Mouse (Mus musculus): ENCODE measurements around the gene Slco4c1. TPM values are rescaled to one million over a fixed set of nuclear protein-coding genes. Genes with fewer than 3 reads are reported as not detected.

The Slco4c1 gene
- total and polyA plus RNA-seq, 2 experiments from 2014 or later, result 0.99 to 2.4 TPM

DNA sequence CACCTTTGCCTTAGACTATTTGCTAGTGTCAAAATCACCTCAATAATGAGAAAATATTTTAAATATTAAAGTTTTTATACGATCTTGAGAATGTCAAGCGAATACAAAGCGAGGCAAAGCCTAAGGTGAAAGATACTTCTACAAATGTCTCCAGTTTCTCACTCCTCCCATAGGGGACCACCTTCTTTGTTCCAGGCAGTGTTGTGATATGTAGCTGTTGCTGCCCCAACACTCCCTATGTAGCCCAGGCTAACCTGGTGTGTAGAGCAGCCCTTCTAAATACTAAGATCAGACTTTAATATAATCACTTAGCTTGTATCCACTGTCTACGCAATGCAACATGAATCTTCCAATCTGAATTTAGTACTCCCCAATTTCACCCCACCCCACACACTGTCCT, 97.8 kb downstream of the Slco4c1 start:
- Histone ChIP-seq H3K27me3 (ENCODE audit: insufficient read depth, low read length) (no peaks in the 10 kb centered on the region), H3K27ac (no peak overlapping the region), H3K4me1 (ENCODE audit: insufficient read depth, low read length) (no peaks in the 10 kb centered on the region), H3K9me3 (ENCODE audit: low read length) (no peaks in the 10 kb centered on the region), H3K4me3 (ENCODE audit: low read length) (no peak overlapping the region), H3K9ac (replicated peaks; ENCODE audit: low read length) (no peak overlapping the region), H3K36me3 (ENCODE audit: insufficient read depth, low read length) (no peaks in the 10 kb centered on the region), H3K4me2 (ENCODE audit: low read depth, low read length) (no peak overlapping the region)
- ATAC-seq (no peak), DNase-seq (ENCODE audit: low spot score) (no peak)
- WGBS, result 96% methylated on average over 4 of the region's 4 CpGs
- TF ChIP-seq CTCF (IDR thresholded peaks at IDR 0.05; ENCODE audit: low read depth), result no peak

DNA sequence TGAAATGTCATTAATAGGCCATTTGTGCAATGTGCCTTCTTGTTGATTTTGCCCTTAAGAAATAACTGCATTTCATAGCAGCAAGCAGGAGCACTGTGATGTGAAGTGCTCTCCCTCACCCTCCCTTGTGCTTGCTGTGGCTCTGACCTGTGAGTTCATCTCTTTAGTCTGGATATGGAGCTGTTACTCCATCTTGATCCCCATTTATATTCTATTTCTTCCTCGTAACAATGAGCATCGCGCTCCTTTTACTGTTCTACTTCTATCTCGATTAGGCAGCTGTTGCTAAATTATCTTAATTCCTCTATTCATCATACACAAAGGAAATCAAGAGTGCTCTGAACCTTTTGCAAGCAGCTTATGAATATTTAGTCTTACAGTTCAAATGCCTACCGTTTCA, 98.3 kb downstream of the Slco4c1 start:
- DNase-seq (ENCODE audit: low spot score), result no peak

DNA sequence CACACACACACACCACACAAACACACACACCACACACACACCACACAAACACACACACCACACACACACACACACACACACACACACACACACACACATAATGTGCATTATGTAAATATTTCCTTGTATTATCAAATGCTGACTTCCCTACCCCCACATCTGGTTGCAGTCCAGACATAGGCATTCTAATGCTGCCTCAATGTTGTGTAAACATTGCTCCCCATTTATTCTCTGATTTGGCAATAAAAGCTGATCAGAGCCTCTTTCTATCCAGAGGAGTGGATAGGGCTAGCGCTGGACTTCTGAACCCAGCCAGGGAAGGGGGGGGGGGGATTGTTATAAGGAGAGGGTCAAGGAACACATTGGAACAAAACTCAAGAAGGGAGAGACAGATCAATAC, 101.7 kb downstream of the Slco4c1 start:
- H3K9me3 ChIP-seq (ENCODE audit: low read length), result no peaks in the 10 kb centered on the region
- ATAC-seq (no peak), DNase-seq (ENCODE audit: low spot score) (no peak)
- no peak overlapping the region for H3K4me3 ChIP-seq (ENCODE audit: low read length)
- no peaks in the 10 kb centered on the region for H3K4me1 ChIP-seq (ENCODE audit: insufficient read depth, low read length)
- H3K36me3 ChIP-seq (ENCODE audit: insufficient read depth, low read length), result no peaks in the 10 kb centered on the region
- TF ChIP-seq CTCF (IDR thresholded peaks at IDR 0.05; ENCODE audit: low read depth), result no peak
- no peaks in the 10 kb centered on the region for H3K27me3 ChIP-seq (ENCODE audit: insufficient read depth, low read length)
- no peak overlapping the region for H3K27ac ChIP-seq
- 83% methylated on average over 1 of the region's 1 CpGs for WGBS
- H3K9ac ChIP-seq (replicated peaks; ENCODE audit: low read length), result no peak overlapping the region
- no peak overlapping the region for H3K4me2 ChIP-seq (ENCODE audit: low read depth, low read length)

More for the DNA sequence above, 98.3 kb downstream of the Slco4c1 start:
- TF ChIP-seq CTCF (IDR thresholded peaks at IDR 0.05; ENCODE audit: low read depth), result no peak
- no peaks in the 10 kb centered on the region for H3K9me3 ChIP-seq (ENCODE audit: low read length)
- WGBS, result 76% methylated on average over 5 of the region's 5 CpGs
- H3K4me3 ChIP-seq (ENCODE audit: low read length), result no peak overlapping the region
- no peaks in the 10 kb centered on the region for H3K27me3 ChIP-seq (ENCODE audit: insufficient read depth, low read length)
- no peak overlapping the region for H3K9ac ChIP-seq (replicated peaks; ENCODE audit: low read length)
- H3K4me2 ChIP-seq (ENCODE audit: low read depth, low read length), result no peak overlapping the region
- H3K4me1 ChIP-seq (ENCODE audit: insufficient read depth, low read length), result no peaks in the 10 kb centered on the region
- no peaks in the 10 kb centered on the region for H3K36me3 ChIP-seq (ENCODE audit: insufficient read depth, low read length)
- no peak for ATAC-seq
- no peak overlapping the region for H3K27ac ChIP-seq

DNA sequence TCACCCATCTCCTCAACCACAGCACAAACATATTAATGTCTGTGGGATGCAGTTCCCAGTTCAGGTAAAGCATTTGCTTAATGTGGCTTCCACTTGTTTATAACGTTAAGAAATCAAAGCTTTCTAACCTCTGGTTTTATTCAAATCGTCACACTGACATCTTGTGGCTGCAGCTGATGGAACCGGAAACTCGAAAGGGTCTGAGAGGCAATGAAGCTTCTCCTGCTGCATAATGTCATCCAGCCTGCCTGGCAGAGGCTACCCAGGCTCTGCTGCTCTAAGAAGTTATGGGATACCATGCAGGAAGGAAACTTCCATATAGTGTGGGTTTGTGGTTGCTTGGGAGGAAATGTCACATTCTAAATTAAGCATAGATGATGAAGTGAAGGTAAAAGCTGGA, 103.7 kb downstream of the Slco4c1 start:
- Histone ChIP-seq H3K27me3 (ENCODE audit: insufficient read depth, low read length) (no peaks in the 10 kb centered on the region), H3K4me1 (ENCODE audit: insufficient read depth, low read length) (no peaks in the 10 kb centered on the region), H3K4me3 (ENCODE audit: low read length) (no peak overlapping the region), H3K4me2 (ENCODE audit: low read depth, low read length) (no peak overlapping the region), H3K9ac (replicated peaks; ENCODE audit: low read length) (no peak overlapping the region), H3K27ac (no peak overlapping the region), H3K36me3 (ENCODE audit: insufficient read depth, low read length) (no peaks in the 10 kb centered on the region), H3K9me3 (ENCODE audit: low read length) (no peaks in the 10 kb centered on the region)
- ATAC-seq (peak; percentile 43; the same call in 1 of the 2 replicates), DNase-seq (ENCODE audit: low spot score) (peak; percentile 76)
- TF ChIP-seq CTCF (IDR thresholded peaks at IDR 0.05; ENCODE audit: low read depth), result peak; percentile 65
- WGBS, result 21% methylated on average over 4 of the region's 4 CpGs

DNA sequence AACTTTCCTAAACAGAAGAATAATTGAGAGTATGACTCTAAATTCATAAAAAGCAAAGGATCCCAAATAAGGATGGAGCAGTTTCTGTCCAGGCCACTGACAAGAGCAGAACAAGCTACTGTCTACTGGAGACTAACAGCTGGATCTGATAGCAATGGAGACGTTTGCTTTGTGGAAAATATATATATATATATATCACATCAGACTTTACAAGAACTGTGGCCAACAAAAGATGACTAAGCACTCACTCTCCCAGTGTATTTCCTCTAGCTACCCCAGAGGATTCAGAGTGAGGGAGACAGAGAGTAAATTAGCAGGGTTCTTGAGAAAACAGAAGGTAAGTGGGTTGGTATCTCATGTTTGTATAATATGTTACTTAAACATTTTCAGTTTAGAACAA, 105.4 kb downstream of the Slco4c1 start:
- TF ChIP-seq CTCF (IDR thresholded peaks at IDR 0.05; ENCODE audit: low read depth), result no peak
- 48% methylated on average over 1 of the region's 1 CpGs for WGBS
- ATAC-seq, result no peak
- H3K36me3 ChIP-seq (ENCODE audit: insufficient read depth, low read length), result no peaks in the 10 kb centered on the region
- no peak overlapping the region for H3K4me2 ChIP-seq (ENCODE audit: low read depth, low read length)
- H3K27me3 ChIP-seq (ENCODE audit: insufficient read depth, low read length), result no peaks in the 10 kb centered on the region
- no peak overlapping the region for H3K27ac ChIP-seq
- H3K4me1 ChIP-seq (ENCODE audit: insufficient read depth, low read length), result no peaks in the 10 kb centered on the region
- DNase-seq (ENCODE audit: low spot score), result no peak
- H3K9me3 ChIP-seq (ENCODE audit: low read length), result no peaks in the 10 kb centered on the region
- H3K4me3 ChIP-seq (ENCODE audit: low read length), result no peak overlapping the region
- H3K9ac ChIP-seq (replicated peaks; ENCODE audit: low read length), result no peak overlapping the region

All from hindbrain, postnatal 0 days (tissue).